Mouse (Mus musculus) neural tube, embryonic 15.5 days (tissue): Measurements from ENCODE around the gene Crtac1. TPM values are rescaled to one million over a fixed set of nuclear protein-coding genes. Genes with fewer than 3 reads are reported as not detected.

ENCODE experiments used
- microRNA-seq: library from miRNA; unstranded; fragments of <30 nt; microRNA quantifications from one replicate; pipeline ENCODE4, GENCODE M21; 2017
- polyA plus RNA-seq: library from polyadenylated mRNA; unstranded; fragments of >200 nt; fragmentation: Nextera tagmentation; extraction: Ambion mirVana; gene quantifications from 2 replicates; pipeline ENCODE4 v1.2.1, GENCODE M21; 2015

The Crtac1 gene
- polyA plus RNA-seq, 1 experiment from 2014 or later = 71.4 TPM

Small RNA genes lying within 50 kb of the gene (microRNA-seq; reads per million reads assigned to microRNA genes)
- gene Gm26339 = not detected
- gene Mir3085 = 2.6 reads per million, percentile 9 among the genes with 10 or more reads in this experiment

Other genes with a start within 250 kb of the Crtac1 start
- gene Sfrp5, start 229.5 kb downstream of the Crtac1 start, polyA plus RNA-seq = 6.8 and 6.9 TPM in 2 replicates
- gene Golga7b, start 184.2 kb downstream of the Crtac1 start, polyA plus RNA-seq = 68.0 and 77.8 TPM in 2 replicates
- gene R3hcc1l, start 87.0 kb upstream of the Crtac1 start, polyA plus RNA-seq = 13.3 and 17.6 TPM in 2 replicates
- gene Loxl4, start 181.0 kb upstream of the Crtac1 start, polyA plus RNA-seq = 0.41 and 0.59 TPM in 2 replicates